Mouse (Mus musculus) lung, postnatal 0 days (tissue): ENCODE data around the gene Fancf.

Source experiments
- CTCF ChIP-seq: IDR thresholded peaks from 2 replicates; pipeline ENCODE4 v1.5.1; 2016; ENCODE audit warnings: antibody characterized with exemption, mild to moderate bottlenecking
- EP300 ChIP-seq: IDR thresholded peaks from 2 replicates; pipeline ENCODE4 v1.6.1; 2016; ENCODE audit warnings: antibody characterized with exemption, mild to moderate bottlenecking, control low read depth

GRCm38 (mm10) chr7:51892224-51892965 is 30.3 kb upstream of the Fancf start:
- no peak for TF ChIP-seq EP300
- TF ChIP-seq CTCF, result no peak
